Mouse (Mus musculus): ENCODE results near the gene Inha.
A peak's percentile ranks its signal among the peaks of the same experiment; 100 is the strongest.

The Inha gene

GRCm38 (mm10) chr1:75490785-75491551 lies 15.9 kb upstream of the Inha start:
- no peak for DNase-seq (ENCODE audit: low spot score in 2 of 2)

DNA sequence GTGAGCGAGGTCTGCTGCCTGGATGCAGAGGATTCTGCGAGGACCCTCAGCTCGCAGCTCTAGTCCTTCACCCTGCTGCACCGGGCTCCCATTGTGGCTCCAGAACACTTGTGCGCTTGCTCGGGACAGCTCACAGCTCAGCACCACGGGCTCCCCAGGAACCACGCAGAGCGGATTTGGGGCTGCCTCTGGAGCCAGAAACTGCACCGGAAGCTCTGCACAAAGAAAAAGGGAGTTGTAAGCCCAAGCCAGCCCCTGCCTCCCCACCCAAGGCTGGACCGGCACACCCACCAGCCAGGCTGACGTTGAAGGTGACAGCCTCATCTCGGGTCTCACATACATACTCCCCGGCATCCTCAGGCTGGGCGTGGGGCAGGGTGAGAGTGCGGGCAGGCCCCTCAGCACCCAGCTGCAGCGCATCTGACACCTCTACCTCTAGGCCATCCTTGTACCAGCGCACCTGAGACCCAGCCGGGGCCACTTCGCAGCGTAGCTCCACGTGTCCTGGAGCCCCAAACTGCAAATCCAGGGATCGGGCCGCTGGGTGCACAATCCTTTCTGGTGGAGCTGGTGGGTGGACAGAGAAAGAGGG lies 14.2 kb upstream of the Inha start:
- no peak for DNase-seq (ENCODE audit: low spot score in 2 of 2)

GRCm38 (mm10) chr1:75494878-75495548 lies 11.9 kb upstream of the Inha start:
- DNase-seq (ENCODE audit: low spot score in 2 of 2) = no peak

- no peak for DNase-seq (ENCODE audit: low spot score in 2 of 2)
Measured at GRCm38 (mm10) chr1:75498897-75499296, 8.0 kb upstream of the Inha start.

- no peak for DNase-seq (ENCODE audit: low spot score in 2 of 2)
Measured at GRCm38 (mm10) chr1:75499441-75499840, 7.4 kb upstream of the Inha start.

GRCm38 (mm10) chr1:75501905-75502304 lies 5.0 kb upstream of the Inha start:
- no peak for DNase-seq (ENCODE audit: low spot score in 2 of 2)

- DNase-seq (ENCODE audit: low spot score in 2 of 2) = no peak
Measured at GRCm38 (mm10) chr1:75502945-75503650, 3.8 kb upstream of the Inha start.

- DNase-seq (ENCODE audit: low spot score in 2 of 2) = no peak
Measured at GRCm38 (mm10) chr1:75503651-75503980, 3.3 kb upstream of the Inha start.

DNA sequence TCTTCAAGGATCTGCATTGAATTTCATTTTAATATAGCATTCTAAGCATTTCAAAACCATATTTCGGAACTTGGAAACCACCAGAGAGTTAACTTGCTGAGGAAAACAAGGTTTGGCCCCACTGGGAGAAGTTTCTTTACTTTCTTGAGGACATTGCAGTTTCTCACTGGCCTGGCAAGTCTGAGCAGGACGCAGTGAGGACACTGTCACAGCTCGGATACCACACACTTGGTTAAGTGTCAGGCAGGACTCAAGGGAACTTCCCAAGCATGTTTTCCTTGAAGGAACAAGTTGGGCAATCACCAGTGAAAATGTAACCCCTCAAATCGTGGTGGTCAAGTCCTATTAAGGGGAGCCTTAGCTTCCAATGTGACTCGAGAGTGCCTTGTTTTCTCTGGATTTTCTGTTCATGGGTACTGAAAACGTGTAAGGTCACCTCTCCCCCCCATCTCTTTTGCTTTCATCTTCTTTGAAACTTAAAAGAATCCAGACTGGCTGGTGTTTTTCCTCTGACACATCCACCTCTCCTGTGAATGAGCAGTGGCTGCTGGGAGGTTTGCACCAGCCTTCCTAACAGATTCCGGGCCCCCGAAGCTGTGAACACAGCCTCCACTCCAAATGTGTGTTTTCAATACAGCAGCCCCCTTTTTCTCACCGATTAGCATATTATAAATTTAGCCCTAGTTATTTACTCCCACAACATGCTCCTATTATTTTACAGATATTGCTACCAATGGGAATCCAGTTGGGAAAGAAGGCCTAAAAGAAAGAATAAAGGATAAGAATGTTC lies 2.4 kb upstream of the Inha start:
- DNase-seq (ENCODE audit: low spot score in 2 of 2) = no peak

DNA sequence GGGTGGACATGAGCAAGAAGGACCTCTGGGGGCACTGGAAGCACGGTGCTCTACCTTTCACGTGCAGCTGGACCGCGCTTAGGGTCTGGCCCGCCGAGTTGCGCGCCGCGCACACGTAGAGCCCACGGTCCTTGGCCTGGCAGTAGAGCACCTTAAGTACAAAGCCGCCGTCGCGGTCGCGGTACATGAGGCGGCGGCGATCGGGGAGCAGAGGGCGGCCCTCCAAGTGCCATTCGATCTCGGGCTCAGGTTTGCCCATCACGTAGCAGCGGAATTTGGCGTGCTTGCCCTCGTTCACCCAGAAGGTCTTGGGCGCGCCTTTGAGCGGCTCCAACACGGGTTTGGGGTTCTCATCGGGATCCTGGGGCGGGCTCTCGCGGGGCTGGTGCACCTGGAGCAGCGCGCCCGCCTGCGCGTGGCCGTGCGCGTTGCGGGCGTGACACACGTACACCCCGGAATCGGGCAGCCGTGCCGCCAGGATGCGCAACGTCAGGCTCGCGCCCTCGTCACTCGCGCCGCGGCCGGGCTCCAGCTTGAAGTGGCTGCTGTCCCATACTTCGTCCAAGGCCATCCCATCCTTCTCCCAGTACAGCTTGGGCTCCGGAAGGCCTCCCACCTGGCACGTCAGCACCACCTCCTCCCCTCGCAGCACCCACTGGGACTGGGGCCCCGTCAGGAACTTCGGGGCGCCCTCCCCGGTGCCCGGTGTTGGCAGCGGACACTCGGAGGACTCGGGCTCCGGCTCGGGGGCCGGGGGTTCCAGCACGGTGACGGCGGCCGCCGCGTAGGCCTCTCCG lies 1.5 kb upstream of the Inha start:
- peak; percentile 73 to 78 for DNase-seq (ENCODE audit: low spot score in 2 of 2)

- DNase-seq (ENCODE audit: low spot score in 2 of 2) = peak in 1 of 2 experiments; percentile 37
Measured at GRCm38 (mm10) chr1:75505956-75506831, 683 bp upstream of the Inha start, which contains the start of gene Obsl1. TSS of gene Obsl1 (minus strand) at chr1:75506452.

DNA sequence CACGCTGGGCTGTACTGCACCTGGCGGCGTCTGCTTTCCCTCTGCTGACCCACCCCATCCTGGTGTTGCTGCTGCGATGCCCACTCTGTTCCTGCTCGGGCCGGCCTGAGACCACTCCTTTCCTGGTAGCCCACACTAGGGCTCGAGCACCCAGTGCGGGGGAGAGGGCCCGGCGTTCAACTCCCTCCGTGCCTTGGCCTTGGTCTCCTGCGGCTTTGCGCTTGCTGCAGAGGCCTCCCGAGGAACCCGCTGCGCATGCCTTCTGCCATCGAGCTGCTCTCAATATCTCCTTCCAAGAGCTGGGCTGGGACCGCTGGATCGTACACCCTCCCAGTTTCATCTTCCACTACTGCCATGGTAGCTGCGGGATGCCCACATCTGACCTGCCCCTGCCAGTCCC lies 2.7 kb downstream of the Inha start:
- DNase-seq (ENCODE audit: low spot score in 2 of 2) = no peak

DNA sequence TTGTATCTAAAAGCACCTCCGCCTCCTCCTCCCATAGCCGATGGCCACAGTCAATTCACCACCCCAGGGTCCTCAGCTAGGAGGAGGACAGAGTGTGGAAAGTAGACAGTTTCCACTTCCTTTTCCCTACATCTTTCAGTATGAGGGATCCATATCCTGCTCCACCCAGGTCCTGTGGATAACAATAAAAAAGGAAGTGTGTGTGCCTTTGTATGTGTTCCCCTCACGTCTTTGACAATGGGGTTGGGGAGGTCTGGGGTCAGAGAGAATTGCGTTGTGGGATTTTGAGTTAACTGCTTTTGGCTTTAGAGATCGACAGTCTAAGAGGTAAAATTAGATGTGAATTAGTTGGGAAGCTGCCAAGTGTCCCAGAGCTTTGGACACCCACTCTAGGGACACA lies 3.3 kb downstream of the Inha start:
- DNase-seq (ENCODE audit: low spot score in 2 of 2) = no peak

GRCm38 (mm10) chr1:75511437-75512210 lies 4.7 kb downstream of the Inha start:
- no peak for DNase-seq (ENCODE audit: low spot score in 2 of 2)

GRCm38 (mm10) chr1:75512550-75512949 lies 5.7 kb downstream of the Inha start:
- DNase-seq (ENCODE audit: low spot score in 2 of 2) = no peak

DNA sequence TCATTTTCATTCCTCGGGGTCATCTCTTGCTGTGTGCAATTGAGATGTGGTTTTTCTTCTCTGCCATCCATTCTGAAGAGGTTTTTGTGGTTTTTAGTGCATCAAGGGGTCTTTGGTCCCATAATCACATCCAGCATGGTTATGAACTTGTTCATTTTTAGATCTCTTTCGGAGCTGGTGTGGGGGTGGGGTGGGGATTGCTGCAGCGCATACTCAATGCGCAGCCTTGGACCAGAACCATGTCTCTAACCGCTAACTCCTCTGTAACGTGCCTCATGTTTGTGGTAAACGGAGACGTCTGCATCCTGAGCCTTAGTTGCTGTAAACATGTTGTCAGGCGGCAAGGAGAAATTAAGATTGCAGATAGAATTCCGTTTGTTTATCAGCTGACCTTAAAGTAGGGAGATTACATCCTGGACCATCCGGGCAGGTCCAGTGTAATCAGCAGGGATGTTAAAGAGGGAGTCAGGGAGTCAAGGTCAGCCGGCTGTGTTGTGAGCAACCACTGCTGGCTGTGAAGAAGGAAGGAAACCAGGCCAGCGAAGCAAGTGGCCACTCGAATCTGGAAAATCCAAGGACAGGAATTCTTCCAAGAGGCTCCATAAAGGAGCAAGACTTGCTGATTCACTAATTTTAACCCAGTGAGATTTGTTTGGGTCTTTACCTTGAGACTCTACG lies 10.0 kb downstream of the Inha start:
- DNase-seq (ENCODE audit: low spot score in 2 of 2) = no peak

DNA sequence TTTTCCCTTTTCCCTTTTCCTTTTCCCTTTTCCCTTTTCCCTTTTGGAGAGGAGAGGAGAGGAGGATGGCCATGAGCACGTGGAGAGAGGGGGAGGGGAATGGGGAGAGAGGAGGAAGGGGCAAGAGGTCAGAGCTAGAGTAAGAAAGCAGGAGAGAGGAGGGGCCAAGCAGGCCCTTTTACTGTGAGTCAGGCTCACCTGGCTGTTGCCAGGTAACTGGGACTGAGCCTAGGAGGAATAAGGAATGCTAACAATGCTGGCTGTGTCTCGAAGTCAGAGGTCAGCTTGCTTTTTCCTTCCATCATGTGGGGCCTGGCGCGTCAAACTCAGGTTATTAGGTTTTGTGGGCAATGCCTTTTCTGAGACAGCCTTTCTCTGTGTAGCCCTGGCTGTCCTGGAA lies 11.1 kb downstream of the Inha start:
- DNase-seq (ENCODE audit: low spot score in 2 of 2) = no peak

GRCm38 (mm10) chr1:75518427-75518826 lies 11.6 kb downstream of the Inha start:
- DNase-seq (ENCODE audit: low spot score in 2 of 2) = no peak

Measured in frontal cortex, postnatal 14 days (tissue).